Mouse (Mus musculus): ENCODE results near the gene Ssbp3. TPM values are rescaled to one million over a fixed set of nuclear protein-coding genes. Genes with fewer than 3 reads are reported as not detected.

Gene Ssbp3
- polyA plus RNA-seq, 1 experiment: 565 TPM

- no peak for TF ChIP-seq GATA1 (IDR thresholded peaks at IDR 0.05; ENCODE audit: low read length)
Measured at GRCm38 (mm10) chr4:106898923-106899322, 11.6 kb upstream of the Ssbp3 start.

DNA sequence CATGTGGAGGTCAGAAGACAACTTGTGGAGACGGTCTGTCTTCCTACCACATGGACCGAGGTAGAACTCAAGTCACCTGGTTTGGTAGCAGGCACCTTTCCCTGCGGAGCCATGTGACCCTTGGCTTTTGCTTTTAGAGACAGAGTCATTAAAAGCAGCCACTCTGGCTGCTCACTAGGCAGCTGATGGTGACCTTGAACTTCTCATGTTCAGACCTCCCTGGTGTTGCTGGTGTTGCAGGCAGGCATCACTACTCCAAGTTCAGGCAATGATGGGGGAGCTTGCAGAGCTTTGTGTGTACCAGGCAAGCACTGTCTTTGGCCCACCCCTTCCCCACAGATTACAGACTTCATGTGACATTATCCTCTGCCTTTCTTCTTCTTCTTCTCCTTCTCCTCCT lies 11.0 kb upstream of the Ssbp3 start:
- TF ChIP-seq GATA1 (IDR thresholded peaks at IDR 0.05; ENCODE audit: low read length): no peak

DNA sequence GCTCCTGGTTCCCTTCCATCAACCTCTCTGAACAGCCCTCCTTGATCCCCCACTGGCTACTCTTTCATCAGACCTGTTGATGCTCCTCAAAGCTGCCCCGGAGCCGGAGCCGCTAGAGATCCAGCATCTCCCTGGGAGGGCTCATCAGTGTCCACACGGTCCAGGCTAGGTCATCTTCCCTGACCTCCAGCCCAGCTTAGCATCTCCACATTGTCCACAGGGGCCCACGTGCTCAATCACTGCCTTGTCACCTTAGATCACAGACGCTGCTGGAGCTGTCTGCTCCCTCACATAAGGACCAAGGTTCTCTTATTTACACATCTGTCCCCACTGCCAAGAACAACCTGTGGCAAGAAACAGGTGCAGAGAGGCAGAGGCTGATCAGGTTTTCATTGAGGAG lies 9.8 kb upstream of the Ssbp3 start:
- TF ChIP-seq GATA1 (IDR thresholded peaks at IDR 0.05; ENCODE audit: low read length): no peak

GRCm38 (mm10) chr4:106901610-106902009 lies 8.9 kb upstream of the Ssbp3 start:
- TF ChIP-seq GATA1 (IDR thresholded peaks at IDR 0.05; ENCODE audit: low read length): no peak

GRCm38 (mm10) chr4:106902157-106902556 lies 8.3 kb upstream of the Ssbp3 start:
- TF ChIP-seq GATA1 (IDR thresholded peaks at IDR 0.05; ENCODE audit: low read length): no peak

DNA sequence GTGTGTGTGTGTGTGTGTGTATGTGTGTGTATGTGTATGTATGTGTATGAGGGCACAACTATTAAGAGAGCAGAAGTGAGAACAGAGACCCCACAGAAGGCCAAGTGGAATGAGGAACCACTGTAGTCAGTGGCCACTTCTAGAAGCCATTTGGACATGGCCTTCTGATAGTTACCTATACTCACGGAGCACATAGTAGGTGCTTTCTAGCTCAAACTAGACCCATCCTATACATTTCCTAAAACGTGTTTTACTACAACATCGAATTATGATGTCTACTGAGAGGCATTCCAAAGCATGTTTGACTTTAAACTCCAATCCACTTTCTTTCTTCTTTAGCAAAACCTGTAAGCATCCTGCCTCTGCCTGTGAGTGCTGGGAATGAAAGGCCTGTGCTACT lies 4.6 kb upstream of the Ssbp3 start:
- no peak for TF ChIP-seq GATA1 (IDR thresholded peaks at IDR 0.05; ENCODE audit: low read length)

GRCm38 (mm10) chr4:106907701-106908425 lies 2.6 kb upstream of the Ssbp3 start:
- TF ChIP-seq GATA1 (IDR thresholded peaks at IDR 0.05; ENCODE audit: low read length): no peak

- no peak for TF ChIP-seq GATA1 (IDR thresholded peaks at IDR 0.05; ENCODE audit: low read length)
Measured at GRCm38 (mm10) chr4:106908426-106908809, 2.1 kb upstream of the Ssbp3 start.

DNA sequence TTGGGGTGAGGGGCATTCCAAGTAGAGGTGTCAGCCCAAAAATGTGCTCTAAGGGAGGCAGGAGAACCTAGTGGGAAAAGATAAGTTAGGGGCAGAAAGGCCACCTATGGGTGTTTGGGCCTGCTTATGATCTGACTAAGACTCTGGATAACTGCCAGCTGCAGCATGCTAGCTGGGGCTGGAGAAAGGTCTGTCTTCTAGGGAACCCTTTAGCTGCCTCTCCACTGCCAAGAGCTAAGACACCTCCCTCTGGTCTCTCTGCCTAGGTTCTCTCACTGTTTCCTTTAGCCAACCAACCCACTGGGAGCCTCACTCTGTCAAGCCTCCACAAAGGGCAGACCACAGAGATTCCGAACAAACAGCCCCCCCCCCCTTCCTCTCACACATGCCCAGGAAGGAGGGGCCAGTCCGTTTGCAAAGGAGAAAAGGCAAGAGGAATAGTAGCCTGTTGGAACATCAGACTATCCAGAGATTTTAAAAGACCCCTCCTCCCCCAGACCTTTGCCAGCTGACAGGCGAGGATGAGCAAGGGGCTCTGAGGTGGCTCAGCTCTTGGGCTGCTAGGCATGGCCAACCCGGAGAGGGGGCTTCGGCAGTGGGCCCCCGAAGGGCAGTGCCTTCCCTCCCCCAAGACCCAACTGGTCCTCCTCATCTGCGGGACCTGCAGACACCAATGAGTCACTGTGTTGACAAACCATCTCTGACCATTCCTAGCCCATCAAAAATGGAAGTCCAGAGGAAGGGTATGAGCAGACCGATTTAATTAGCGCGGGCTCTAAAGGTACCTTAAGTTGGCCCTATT lies 1.4 kb upstream of the Ssbp3 start:
- no peak for TF ChIP-seq GATA1 (IDR thresholded peaks at IDR 0.05; ENCODE audit: low read length)

- TF ChIP-seq GATA1 (IDR thresholded peaks at IDR 0.05; ENCODE audit: low read length): no peak
Measured at GRCm38 (mm10) chr4:106909797-106910196, 704 bp upstream of the Ssbp3 start.

DNA sequence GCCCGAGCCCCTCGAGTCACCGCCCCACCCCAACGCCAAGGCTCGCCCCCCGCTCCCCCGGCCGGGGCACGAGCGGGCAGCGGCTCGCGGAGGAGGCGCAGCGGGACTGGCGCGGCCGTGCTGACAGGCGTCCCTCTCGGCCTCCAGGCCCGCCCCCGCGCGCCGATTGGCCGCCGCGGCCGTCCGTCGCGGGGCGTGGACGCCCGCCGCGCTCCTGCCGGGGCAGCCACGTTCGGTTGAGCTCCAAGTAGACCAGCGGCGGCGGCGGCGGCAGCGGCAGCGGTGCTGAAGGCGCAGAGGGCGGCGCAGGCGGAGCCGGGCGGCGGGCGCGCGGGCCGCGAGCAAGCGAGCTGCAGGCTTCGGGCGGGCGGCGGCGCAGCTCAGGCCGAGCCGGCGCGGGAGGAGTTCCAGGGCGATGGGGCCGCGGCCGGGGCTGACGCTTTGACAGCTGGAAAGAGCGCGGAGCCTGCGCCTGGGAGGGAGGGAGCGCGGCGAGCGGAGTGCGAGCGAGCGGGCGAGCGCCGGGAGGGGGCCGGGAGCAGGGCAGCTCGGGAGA lies 823 bp downstream of the Ssbp3 start:
- TF ChIP-seq GATA1 (IDR thresholded peaks at IDR 0.05; ENCODE audit: low read length): no peak

DNA sequence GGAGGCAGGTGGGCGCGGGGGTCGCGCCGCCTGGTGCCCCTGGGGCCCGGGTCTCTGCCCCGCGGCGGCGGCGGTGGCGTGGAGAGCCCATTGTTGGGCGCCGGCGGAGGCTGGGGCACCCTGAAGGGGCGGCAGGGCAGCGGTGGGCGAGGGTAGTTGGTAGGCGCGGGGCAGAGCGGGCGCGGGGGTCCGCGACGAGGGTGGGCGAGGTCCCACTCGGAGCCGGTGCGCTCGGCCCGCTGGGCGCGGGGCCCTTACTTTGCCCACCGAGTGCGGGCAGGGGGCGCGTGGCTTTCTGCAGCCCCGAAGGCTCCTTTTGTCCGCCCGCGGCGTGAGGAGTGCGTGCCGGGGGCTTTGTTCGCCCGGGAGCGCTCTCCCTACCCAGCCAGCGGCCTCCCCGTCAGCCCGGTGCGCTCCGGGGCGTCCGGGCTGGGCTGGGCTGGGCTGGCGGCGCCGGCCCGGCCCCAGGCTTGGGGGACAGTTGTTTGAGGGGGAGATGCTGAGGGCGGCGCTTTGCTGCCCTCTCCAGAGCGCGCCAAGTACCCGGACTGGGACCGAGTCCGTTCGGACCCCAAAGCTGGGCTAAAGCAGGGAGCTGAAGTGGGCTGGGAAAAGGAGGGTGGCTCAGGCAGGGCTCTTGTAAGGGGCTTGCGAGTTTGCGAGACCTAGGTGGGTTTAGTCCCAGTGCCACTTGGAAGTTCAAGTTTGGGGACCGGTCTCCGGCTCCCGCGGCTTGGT lies 1.6 kb downstream of the Ssbp3 start:
- no peak for TF ChIP-seq GATA1 (IDR thresholded peaks at IDR 0.05; ENCODE audit: low read length)

DNA sequence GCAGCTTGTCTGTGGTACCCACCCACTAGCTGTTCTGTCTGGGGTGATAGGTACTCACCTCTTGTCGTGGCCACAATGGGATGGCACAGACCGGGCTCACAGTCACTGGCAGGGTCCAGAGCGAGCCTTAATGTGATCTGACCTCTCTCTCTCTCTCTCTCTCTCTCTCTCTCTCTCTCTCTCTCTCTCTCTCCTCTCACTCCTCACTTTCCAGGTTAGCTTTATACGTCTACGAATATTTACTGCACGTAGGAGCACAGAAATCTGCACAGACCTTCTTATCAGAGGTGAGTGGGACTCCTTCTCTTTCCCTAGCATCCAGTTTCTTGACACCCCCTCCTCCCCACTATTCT lies 2.2 kb downstream of the Ssbp3 start:
- no peak for TF ChIP-seq GATA1 (IDR thresholded peaks at IDR 0.05; ENCODE audit: low read length)

GRCm38 (mm10) chr4:106913411-106914049 lies 3.0 kb downstream of the Ssbp3 start:
- TF ChIP-seq GATA1 (IDR thresholded peaks at IDR 0.05; ENCODE audit: low read length): no peak

DNA sequence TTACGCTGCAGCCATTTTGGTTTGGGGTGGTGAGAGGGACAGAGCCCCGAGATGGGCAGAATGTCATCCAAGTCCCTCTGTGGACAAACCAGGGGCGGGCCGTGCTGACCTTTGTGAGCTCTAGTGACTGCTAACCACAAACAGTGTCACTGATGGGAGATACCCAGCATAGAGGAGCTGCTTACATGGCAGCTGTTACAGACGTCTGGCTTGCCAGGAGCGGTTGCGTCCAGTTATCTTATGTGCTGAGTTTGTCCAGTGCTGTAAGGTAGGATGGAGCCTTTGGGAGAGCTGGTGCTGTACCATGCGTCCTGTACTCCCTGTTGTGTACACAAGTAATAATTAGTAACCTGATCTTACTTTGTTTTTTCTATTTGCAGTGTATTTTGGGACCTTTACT lies 4.8 kb downstream of the Ssbp3 start:
- no peak for TF ChIP-seq GATA1 (IDR thresholded peaks at IDR 0.05; ENCODE audit: low read length)

DNA sequence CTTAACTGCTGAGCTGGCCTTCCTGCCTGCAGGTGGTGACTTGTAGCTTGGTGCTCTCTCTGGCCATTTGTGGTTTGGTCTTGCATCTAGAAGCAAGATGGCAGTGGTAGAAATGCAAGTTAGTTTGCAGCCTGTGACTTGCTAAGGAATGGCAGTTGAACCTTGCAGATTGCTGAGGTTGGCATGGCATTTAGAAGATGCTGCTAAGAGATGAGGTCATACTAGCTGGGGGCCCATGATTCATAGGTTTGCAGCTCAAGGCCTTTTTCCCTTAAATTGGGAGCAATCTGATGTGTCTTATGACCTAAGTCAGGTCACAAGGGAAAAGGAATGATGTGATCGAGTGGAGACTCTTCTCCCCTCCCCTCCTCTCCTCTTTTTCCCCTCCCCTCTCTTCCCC lies 7.8 kb downstream of the Ssbp3 start:
- no peak for TF ChIP-seq GATA1 (IDR thresholded peaks at IDR 0.05; ENCODE audit: low read length)
